Mouse (Mus musculus) gastrocnemius, postnatal 36 days (tissue): Measurements from ENCODE around the gene Gdpd2. TPM values are rescaled to one million over a fixed set of nuclear protein-coding genes. Genes with fewer than 3 reads are reported as not detected.

Experiments used
- DNase-seq, 2 experiments: peaks; one replicate each; pipeline ENCODE4 v3.0.0; 2022
- intact Hi-C: fragments of 180-260 bp; cut with DNase I; formaldehyde crosslinking; loops from one replicate; pipeline ENCODE4 v1.15.1; 2025
- long read RNA-seq, 2 experiments: library from polyadenylated mRNA; stranded (forward); transcript quantifications; one replicate each; pipeline ENCODE4 v2.0.0; 2021
- total RNA-seq, 2 experiments: library from RNA; stranded (reverse); gene quantifications; 2 replicates each; pipeline ENCODE4 v1.2.3; 2021

The Gdpd2 gene
- total RNA-seq, result not detected
- long read RNA-seq, experiment 1, result 0 reads
- long read RNA-seq, experiment 2, result 0 reads

DNA sequence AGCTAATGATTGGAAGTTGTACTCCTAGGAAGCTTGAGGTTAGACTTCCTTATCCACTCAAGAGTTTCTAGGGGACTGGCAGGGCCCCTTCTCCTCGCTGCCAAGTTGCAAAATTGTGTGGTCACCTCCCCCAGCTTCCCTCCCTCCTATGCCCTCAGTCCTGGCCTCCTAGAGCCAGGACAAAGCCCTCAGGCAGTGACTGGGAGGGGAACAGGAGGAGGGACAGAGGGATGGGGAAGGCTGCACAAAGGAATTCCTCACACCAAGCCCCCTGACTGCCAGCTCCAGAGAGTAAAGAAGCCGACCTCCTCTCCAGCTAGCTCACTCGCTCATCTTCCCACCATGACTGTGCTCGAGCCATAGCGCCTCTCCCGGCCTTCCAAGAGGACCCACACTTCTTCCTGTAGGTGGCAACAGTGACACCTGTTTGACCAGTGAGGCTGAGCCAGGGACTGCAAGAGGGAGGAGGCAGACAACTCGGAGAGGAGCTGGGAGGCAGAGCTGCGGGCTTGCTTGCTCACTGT lies at the start of gene Gdpd2:
TSS of gene Gdpd2 (plus strand) at position 209 of the 524 bp plus-strand sequence.
- DNase-seq, result no peak
- intact Hi-C loops, result loop anchor here (10.0 kb wide), 1 partner anchor 105 kb away; the partner anchor contains the start of genes Kif4 and Pdzd11

DNA sequence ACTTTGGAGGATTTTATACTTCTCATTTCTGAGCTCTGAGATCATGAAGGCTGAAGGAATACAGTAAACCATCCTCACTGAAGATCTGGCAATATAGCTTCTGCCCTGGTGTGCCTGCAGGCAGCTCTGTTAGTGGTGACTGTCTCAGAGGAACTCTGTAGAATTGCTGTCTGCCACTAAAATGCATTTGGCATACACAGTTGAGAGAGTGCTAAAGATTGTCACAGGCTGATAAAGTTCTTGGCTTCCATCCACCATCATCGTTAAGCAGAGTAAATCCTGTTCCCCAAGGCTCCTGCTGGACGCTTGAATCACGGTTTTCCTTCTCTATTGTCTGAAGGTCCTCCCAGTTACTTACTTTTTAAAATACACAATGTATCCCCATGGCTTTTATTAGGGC lies 43.1 kb upstream of the Gdpd2 start:
- intact Hi-C loops, result no loop called here
- no peak for DNase-seq

DNA sequence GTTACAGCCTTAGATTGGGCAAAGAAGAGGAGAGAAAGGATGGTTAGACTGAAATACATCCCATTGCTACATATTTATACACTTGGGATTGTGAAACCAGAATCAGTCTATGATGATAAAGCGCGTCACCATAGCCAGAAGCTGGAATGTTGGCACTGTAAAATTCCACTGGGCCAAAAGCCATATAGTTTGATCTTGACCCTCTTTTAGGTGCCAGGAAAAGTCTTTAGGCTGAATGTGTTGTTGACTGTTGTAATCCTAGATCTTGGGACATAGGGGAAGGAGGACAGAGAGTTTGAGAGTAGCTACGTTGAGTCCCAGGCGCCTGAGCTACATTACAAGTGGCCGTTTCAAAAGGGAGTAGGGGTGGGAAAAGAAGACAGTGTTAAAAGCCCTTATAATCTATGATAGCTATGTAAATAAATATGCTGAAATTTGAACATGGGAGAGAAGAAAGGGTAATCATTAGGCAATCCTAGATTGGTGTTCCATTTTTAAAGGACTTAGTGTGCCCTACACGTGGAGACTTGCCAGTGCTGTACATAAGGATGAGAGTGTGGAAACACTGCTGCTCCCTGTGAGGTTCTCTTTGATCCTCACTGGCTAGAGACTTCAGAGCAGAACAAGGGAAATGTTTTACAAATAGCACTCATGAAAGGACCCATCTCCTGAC lies 42.2 kb upstream of the Gdpd2 start:
- no peak for DNase-seq

DNA sequence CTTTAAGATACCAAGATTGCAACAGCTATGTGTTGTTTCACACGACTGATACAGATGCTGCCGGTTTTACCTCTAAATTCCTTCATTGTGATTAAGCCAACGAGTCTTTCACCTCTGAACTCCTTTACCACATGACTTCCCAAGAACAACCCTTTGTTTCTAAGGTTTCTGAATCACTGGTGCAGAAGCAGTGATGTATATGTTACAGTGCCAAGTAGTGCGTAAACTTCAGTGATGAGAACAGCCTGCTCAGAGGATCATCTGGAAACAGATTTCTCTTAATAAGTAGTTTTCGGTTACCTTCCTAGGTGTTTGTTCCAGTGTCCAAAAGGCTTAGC lies 41.7 kb upstream of the Gdpd2 start:
- intact Hi-C loops, result no loop called here
- no peak for DNase-seq

More for the DNA sequence above, 42.2 kb upstream of the Gdpd2 start:
- intact Hi-C loops, result no loop called here

DNA sequence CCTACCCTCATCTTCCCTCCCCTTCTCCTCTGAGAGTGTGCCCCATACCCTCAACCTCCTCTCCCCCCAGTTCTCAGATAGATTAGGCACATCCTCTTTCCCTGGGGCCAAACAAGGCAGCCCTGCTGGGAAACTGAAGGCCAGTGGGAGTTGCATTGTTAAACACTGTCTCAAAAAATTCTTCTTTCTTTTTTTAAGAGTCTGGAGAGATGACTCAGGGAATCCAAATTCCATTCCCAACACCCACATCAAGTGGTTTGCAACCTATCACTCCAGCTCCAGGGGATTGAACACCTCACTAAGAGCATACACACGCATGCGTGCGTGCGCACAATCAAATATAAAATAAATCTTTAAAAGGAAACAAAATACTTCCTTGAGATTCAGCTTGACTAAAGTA lies 32.9 kb upstream of the Gdpd2 start:
- DNase-seq, result no peak
- intact Hi-C loops, result no loop called here

DNA sequence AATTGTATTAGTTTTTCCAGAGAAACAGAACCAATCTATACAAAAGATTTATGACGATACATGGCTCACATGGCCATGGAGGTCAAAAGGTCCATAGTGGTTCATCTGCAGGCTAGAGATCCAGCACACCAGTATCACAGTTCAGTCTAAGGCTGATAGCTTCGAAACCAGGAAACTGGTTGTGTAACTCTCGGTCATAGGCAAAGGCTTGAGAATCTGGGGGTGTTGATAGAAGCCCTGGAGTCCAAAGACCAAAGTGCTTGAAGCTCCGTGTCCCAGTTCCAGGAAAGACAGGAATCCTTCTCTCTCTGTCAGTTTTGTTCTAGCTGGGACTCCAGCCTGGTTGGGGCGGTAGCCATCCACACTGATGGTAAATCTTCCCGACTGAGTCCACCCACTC lies 21.6 kb upstream of the Gdpd2 start:
- intact Hi-C loops, result no loop called here
- DNase-seq, result no peak

DNA sequence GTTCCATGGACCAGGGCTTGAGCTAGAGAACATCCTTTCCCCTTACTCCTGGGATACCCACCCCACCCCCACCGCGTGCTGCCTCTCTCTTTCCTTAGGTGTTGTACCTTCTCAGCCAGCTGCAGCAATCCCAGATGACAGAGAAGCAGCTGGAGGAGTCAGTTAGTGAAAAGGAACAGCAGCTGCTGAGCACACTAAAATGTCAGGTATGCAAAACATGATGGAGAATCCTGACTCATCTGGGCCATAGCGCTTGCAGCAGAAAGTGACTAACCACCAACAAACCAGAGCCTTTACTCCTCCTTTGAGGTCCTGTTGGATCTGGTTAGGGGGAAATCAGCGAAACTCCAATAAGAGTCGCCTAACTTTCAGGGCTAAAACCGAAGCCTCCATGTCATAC lies 13.5 kb upstream of the Gdpd2 start:
- intact Hi-C loops, result no loop called here
- no peak for DNase-seq

DNA sequence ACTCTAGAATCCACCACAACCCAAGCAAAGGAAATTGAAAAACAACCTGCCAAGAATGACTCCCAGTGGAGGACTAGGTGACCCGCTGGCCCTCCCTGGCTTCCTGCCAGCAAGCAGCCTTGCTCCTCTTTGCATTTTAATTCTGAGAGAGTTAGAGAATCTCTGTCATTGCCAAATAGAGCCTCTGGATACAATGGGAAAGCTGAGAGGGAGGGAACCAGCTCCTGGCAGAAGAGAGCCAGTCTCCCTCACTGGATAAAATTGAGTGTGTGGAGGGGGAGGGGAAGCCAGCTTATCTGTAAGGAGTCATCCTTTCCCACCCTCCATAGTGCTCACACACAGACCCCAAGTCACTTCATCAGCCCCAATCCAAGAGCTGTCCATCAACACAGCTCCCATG lies 726 bp upstream of the Gdpd2 start:
- DNase-seq, result no peak
- intact Hi-C loops, result no loop called here

DNA sequence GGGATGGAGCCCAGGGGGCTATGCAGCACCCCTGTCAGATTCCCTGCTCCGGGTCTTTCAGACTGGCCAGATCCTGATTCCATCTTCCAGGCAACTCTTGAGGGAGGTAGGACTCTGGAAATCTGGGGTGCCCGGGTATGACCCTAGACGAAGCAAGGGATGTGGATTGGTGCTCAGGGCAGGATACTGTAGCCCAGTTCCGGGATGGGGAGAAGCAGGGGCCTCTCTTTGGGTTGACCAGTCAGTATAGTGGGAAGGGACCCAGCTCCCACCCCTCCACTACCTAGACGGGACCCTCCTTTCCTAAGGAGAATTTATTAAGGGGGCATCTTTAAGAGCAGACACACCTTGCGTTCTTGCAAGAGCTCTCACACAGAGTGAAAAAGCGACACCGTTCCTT lies 593 bp downstream of the Gdpd2 start:
- intact Hi-C loops, result loop anchor here (10.0 kb wide), 1 partner anchor 105 kb away; the partner anchor contains the start of genes Kif4 and Pdzd11
- no peak for DNase-seq

DNA sequence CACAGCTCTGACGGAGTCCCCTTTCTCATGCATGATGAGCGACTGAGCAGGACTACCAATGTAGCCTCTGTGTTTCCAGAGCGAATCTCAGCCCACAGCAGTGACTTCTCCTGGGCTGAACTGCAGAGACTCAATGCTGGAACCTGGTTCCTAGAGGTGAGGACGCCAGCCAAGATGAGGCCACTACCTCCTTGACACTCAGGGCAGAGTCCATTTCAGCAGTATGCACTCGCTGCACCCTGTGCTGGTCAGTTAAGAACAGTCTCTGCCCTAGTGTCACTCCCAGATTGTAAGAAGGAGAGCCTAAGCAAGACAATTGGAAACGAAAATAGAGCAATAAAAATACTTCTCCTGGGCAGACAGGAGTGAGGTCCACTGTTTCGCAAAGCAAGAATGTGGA lies 4.7 kb downstream of the Gdpd2 start:
- no peak for DNase-seq
- intact Hi-C loops, result loop anchor here (10.0 kb wide), 1 partner anchor 110 kb away; the partner anchor contains the start of genes Kif4 and Pdzd11

DNA sequence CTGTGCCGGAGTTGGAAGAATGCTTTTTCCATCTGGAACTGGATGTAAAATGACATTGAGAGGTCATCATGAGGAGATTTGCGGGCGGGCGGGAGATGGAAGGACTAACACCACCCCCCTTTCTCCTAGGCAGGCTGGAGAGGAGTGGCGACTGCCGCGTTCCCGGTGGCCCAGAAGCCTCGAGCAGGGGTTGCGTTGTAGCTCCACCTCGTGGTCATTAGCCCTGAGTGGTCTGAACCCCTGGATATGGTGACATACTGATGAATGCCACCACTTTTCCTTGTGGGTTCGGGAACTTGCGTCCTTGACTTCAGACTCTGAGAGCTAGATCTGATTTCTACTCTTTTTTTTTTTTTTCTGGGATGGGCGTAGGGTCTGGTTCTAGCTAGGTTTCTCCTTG lies 9.2 kb downstream of the Gdpd2 start:
- intact Hi-C loops, result loop anchor here (10.0 kb wide), 1 partner anchor 114 kb away; the partner anchor contains the start of genes Kif4 and Pdzd11
- DNase-seq, result peak; percentile 41 to 65

DNA sequence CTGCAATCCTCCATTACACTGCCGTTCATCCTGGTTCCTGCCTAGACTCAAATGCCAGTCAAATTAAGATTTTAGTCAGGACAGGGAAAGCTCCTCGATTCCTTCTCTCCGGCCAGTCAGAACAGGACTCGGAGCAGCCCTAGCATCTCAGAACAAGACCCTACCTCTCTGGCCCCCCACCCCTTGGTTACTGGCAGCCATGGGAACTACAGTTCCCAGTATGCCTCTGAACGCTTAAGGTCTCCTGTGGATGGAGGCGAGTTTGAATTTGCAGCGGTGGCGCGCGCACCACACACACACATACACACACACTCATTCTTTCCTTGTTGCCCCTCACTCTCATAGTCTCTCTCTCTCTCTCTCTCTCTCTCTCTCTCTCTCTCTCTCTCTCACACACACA lies 9.8 kb downstream of the Gdpd2 start:
- intact Hi-C loops, result loop anchor here (10.0 kb wide), 1 partner anchor 115 kb away; the partner anchor contains the start of genes Kif4 and Pdzd11
- DNase-seq, result no peak

DNA sequence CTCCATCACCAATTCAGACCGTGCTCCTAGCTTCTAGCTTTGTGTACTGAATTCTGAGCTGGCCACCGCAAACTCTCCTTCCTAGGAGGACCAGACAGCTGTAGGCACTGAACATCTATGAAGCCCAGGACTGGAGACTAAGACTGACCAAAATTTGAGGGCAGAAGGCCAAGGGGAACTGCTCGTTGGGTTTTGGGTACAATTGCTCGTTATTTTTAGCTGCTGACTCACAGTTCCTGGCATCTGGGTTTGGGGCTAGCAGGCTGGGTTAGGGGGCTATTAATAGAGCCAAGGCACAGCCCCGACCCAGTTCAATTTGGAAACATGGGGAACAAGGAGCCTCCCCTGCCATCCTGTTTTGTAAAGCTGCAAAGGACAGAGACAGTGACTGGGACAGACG lies 11.1 kb downstream of the Gdpd2 start:
- intact Hi-C loops, result no loop called here
- DNase-seq, result no peak

DNA sequence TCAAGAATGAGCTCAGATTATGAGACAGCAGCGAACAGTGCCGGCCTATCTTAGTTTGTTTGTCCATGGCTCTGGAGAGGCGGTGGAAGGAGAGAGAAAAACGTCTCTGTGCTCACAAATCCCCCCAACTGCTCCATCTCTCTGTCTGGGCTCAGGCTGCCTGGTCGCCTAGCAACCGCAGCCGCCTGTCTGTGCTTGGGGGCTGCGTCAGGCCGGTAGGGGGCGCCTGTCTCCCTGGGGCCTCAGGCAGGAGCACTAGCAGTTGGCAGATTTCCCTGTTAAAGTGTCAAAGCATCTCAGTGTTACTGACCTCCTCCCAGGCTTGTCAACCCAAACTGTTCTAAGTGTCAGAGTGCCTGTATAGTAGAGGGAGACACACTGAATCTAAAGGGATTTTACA lies 12.3 kb downstream of the Gdpd2 start:
- peak in 1 of 2 experiments; percentile 31 for DNase-seq
- intact Hi-C loops, result no loop called here

DNA sequence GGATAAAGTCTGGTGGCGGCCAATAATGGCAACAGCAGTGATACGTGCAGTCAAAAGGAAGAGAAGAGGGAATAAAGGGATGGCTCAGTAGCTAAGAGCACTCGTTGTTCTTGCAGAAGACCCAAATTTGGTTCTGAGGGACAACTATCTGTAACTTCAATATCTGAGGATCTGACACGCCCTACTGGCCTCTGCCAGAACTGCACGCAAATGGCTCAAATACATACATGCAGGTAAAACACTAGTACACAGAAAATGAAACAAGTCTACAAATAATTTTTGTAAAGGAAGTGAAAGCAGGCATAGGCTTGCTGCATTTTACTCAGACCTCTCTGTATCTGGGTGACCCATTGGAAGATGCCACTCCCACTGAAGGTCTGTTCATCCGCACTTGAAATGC lies 36.2 kb downstream of the Gdpd2 start:
- no peak for DNase-seq
- intact Hi-C loops, result no loop called here

DNA sequence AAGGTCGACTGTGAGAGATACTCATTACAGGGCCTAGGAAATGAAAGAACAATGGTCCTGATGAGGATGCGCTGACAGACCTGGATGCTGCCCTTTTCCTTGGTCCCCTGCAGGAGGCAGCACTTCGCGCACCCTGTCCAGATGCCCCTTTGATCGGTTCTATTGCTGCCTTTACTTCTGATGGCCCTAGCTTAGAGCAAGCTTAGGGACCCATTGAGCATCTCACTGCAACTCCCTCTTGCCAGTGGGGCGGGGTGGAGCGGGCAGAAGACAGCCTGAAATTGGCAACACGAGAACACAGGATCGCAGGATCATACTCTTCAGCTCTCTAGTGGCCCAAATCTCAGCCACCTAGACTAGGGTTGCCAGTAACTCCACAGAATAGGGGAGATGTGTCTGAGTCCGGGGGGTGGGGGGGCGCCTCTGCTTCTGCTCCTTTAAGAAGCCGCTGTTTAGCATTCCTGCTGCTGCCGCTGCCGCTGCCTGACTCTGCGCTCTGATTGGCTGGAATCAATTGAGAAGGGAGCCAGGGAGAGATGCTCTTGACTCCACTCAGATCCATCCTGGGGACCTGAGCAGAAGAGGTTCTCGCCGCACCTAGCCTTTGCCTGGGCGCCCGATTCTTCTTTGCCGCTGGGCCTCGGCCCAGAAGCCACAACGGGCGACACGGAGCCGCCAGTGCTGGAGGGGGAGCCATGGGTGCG lies 37.7 kb downstream of the Gdpd2 start, which contains the start of gene Dlg3:
TSS of gene Dlg3 (plus strand) at position 542 of the 704 bp plus-strand sequence.
- intact Hi-C loops, result no loop called here
- DNase-seq, result no peak

DNA sequence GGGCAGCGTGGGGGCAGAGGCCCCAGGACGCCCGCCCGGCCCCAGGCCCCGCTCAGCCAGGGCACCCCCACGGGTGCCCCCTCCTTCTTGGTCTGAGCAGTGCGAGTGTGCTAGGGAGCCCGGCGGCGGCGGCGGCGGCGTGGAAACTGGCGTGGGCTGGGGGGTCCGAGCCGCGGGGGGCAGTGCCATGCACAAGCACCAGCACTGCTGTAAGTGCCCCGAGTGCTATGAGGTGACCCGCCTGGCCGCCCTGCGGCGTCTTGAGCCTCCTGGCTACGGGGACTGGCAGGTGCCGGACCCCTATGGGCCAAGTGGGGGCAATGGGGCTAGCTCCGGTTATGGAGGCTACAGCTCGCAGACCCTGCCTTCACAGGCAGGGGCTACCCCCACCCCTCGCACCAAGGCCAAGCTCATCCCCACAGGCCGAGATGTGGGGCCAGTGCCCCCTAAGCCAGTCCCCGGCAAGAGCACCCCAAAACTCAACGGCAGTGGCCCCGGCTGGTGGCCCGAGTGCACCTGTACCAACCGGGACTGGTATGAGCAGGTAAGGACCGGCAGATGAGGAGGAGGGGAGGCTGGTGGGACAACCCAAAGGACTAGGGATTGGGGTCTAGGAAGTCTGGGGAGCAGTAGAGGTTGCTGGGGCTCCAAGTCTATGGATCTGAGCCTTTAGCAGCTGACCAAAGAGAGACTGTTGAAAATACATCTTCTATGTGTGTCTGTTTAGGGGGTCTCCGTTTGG lies 38.4 kb downstream of the Gdpd2 start:
- intact Hi-C loops, result no loop called here
- no peak for DNase-seq

DNA sequence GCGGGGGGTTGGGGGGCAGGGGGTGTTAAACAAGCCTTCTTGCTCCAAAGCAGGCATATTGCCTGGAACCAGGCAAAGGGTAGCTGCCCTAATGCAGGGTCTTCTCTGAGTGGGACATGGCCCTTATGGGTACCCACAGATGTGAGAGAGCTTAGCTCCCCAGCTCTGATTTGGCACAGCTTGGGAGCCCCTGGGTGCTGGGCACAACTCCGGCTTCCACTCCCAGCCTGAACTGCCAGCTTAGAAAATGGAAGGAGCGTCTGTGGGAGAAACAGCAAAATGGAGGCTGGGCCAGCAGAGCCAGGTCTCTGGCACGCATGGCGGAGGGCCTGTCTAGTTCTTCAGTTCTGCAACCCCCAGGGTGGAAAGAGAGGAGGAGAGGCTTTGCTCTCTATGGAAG lies 39.6 kb downstream of the Gdpd2 start:
- intact Hi-C loops, result no loop called here
- DNase-seq, result no peak

DNA sequence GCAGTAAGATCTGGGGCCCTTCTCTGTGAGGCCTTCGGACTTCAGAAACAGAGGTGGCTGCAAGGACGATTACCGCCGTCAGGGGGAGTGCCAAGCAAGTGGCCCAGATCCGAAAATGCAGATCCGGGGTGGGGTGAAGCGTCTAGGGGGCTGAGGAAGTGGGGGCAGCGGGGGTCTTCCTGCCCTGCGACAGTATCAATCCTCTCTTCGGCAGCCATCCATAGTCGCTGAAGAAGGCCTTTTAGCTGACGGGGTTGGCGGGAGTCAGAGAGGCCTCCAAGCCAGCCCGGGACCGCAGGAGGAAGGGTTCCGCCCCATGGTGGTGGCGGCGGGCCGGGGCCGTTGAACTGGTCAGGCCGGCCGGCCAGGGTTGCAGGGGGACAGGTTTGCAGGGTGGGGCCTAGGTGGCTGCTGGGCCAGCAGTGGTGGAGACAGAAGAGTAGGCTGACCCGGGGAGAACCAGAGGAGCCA lies 44.7 kb downstream of the Gdpd2 start:
- intact Hi-C loops, result loop anchor here (10.0 kb wide), 2 partner anchors 170 to 560 kb away; no protein-coding TSS in a partner anchor
- DNase-seq, result peak; percentile 44 to 52

DNA sequence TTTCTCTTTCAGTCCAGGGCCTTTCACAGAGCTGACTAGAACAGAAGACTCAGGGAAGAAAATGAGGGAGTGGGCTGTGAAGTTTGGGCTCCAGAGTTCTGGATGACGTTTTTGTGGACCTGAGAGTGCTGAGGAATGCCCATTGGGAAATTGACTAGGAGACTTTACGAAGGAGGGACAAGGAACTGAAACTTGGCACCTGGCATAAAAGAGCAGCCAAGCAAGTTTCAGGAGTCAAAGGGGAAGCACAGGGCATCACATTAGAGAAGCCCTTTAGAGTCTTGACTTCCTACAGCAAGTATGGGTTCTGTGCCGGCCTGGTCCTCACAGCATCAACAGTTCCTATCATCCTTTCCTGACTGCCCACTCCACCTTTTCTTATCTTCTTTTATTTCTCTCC lies 45.7 kb downstream of the Gdpd2 start:
- intact Hi-C loops, result loop anchor here (10.0 kb wide), 2 partner anchors 169 to 559 kb away; no protein-coding TSS in a partner anchor

More for the DNA sequence above, 45.7 kb downstream of the Gdpd2 start:
- no peak for DNase-seq
